Mouse (Mus musculus) left cerebral cortex, adult 2 months (tissue): ENCODE results near the gene Ldhal6b. TPM values are rescaled to one million over a fixed set of nuclear protein-coding genes. Genes with fewer than 3 reads are reported as not detected.

Experiments used
- DNase-seq, 2 experiments: peaks; one replicate each; pipeline ENCODE4 v3.0.0; 2021 to 2022; ENCODE audit warnings: low spot score in 2 of 2, mixed read lengths in 1 of 2; ENCODE audit errors: extremely low spot score in 1 of 2
- H3K27ac ChIP-seq: fragments of 200-600 bp; 2 replicates; pipeline ENCODE4 v1.8.1; 2022
- H3K4me3 ChIP-seq: fragments of 200-600 bp; 2 replicates; pipeline ENCODE4 v1.8.1; 2022
- CTCF ChIP-seq: fragments of 200-600 bp; IDR thresholded peaks from 2 replicates; pipeline ENCODE4 v1.8.1; 2022; ENCODE audit warnings: antibody characterized with exemption, mild to moderate bottlenecking, moderate library complexity
- intact Hi-C: fragments of 180-260 bp; cut with DNase I; formaldehyde crosslinking; loops from one replicate; pipeline ENCODE4 v1.15.1; 2025
- total RNA-seq, 2 experiments: library from RNA; stranded (reverse); gene quantifications; 2 replicates each; pipeline ENCODE4 v1.2.3; 2021

Gene Ldhal6b
- total RNA-seq, 2 experiments from 2014 or later: 0.38 to 1.8 TPM

GRCm38 (mm10) chr17:5403885-5404284 is 14.7 kb downstream of the Ldhal6b start:
- intact Hi-C loops: no loop called here

GRCm38 (mm10) chr17:5402624-5403023 is 15.9 kb downstream of the Ldhal6b start:
- peak; percentile 75 for TF ChIP-seq CTCF
- intact Hi-C loops: no loop called here
- peak; percentile 65 to 70 for DNase-seq
- no peak overlapping the region for H3K4me3 ChIP-seq
- H3K27ac ChIP-seq: no peak overlapping the region

More at GRCm38 (mm10) chr17:5403885-5404284, 14.7 kb downstream of the Ldhal6b start:
- Histone ChIP-seq H3K27ac (no peak overlapping the region), H3K4me3 (no peak overlapping the region)
- DNase-seq: no peak
- TF ChIP-seq CTCF: no peak

- H3K27ac ChIP-seq: peak overlapping the region; percentile 9; the same call in 1 of the 2 replicates
- peak; percentile 56 to 67 for DNase-seq
- peak; percentile 74 for TF ChIP-seq CTCF
- intact Hi-C loops: no loop called here
- no peak overlapping the region for H3K4me3 ChIP-seq
These were observed 16.5 kb downstream of the Ldhal6b start for GRCm38 (mm10) chr17:5402069-5402468.

GRCm38 (mm10) chr17:5401288-5401687 is 17.3 kb downstream of the Ldhal6b start:
- no peak for DNase-seq
- peak overlapping the region; percentile 80 for H3K27ac ChIP-seq
- TF ChIP-seq CTCF: no peak
- intact Hi-C loops: no loop called here
- H3K4me3 ChIP-seq: no peak overlapping the region

- no peak for TF ChIP-seq CTCF
- DNase-seq: no peak
- Histone ChIP-seq H3K27ac (peak overlapping the region; percentile 80), H3K4me3 (no peak overlapping the region)
- intact Hi-C loops: no loop called here
These were observed 18.0 kb downstream of the Ldhal6b start for GRCm38 (mm10) chr17:5400435-5401090.

- intact Hi-C loops: loop anchor here (1.0 to 5.0 kb wide), 5 partner anchors 65 to 395 kb away; no protein-coding TSS in a partner anchor
- peak; percentile 85 to 91 for DNase-seq
- H3K4me3 ChIP-seq: no peak overlapping the region
- 0 out of 2 replicates have a peak overlapping the region, but pooled peaks have one; percentile 8 for H3K27ac ChIP-seq
- TF ChIP-seq CTCF: peak; percentile 98
These were observed 21.2 kb downstream of the Ldhal6b start for GRCm38 (mm10) chr17:5397148-5398007.

GRCm38 (mm10) chr17:5396213-5396612 is 22.4 kb downstream of the Ldhal6b start:
- Histone ChIP-seq H3K4me3 (no peak overlapping the region), H3K27ac (no peak overlapping the region)
- intact Hi-C loops: loop anchor here (5.0 kb wide), 3 partner anchors 64 to 394 kb away; no protein-coding TSS in a partner anchor
- no peak for TF ChIP-seq CTCF
- DNase-seq: no peak

- intact Hi-C loops: loop anchor here (5.0 kb wide), 3 partner anchors 63 to 393 kb away; no protein-coding TSS in a partner anchor
- DNase-seq: no peak
- H3K27ac ChIP-seq: no peak overlapping the region
- H3K4me3 ChIP-seq: no peak overlapping the region
- TF ChIP-seq CTCF: no peak
These were observed 22.9 kb downstream of the Ldhal6b start for GRCm38 (mm10) chr17:5395454-5396205.

- TF ChIP-seq CTCF: no peak
- DNase-seq: no peak
- H3K27ac ChIP-seq: no peak overlapping the region
- no peak overlapping the region for H3K4me3 ChIP-seq
- intact Hi-C loops: no loop called here
These were observed 27.9 kb downstream of the Ldhal6b start for GRCm38 (mm10) chr17:5390682-5391081.

GRCm38 (mm10) chr17:5388351-5388750 is 30.2 kb downstream of the Ldhal6b start:
- no peak overlapping the region for H3K4me3 ChIP-seq
- no peak for TF ChIP-seq CTCF
- no peak for DNase-seq
- H3K27ac ChIP-seq: no peak overlapping the region
- intact Hi-C loops: no loop called here

GRCm38 (mm10) chr17:5386885-5387545 is 31.6 kb downstream of the Ldhal6b start:
- no peak for DNase-seq
- Histone ChIP-seq H3K4me3 (no peak overlapping the region), H3K27ac (no peak overlapping the region)
- intact Hi-C loops: no loop called here
- TF ChIP-seq CTCF: no peak
